Mouse (Mus musculus) ES-E14 (cell line): Measurements from ENCODE around the gene Bcl2l12. TPM values are rescaled to one million over a fixed set of nuclear protein-coding genes. Genes with fewer than 3 reads are reported as not detected.

Experiments used
- DNase-seq: peaks from one replicate; pipeline ENCODE4 v3.0.0-alpha.2; 2013; ENCODE audit warnings: low read depth, low spot score
- H3K27ac ChIP-seq: 2 replicates; pipeline ENCODE4 v1.5.1; 2012; ENCODE audit warnings: low read depth, mild to moderate bottlenecking, low read length, moderate library complexity, mixed read lengths; ENCODE audit not compliant: poor library complexity, insufficient read depth, severe bottlenecking
- H3K36me3 ChIP-seq: 2 replicates; pipeline ENCODE4 v1.6.1; 2012; ENCODE audit warnings: mild to moderate bottlenecking, low read length, moderate library complexity, mixed read lengths; ENCODE audit not compliant: control insufficient read depth, poor library complexity, insufficient read depth, severe bottlenecking
- H3K4me1 ChIP-seq, 2 experiments: fragments of 150-350 bp in 1 of 2; sonication (generic) in 1 of 2; 2 replicates each; pipeline ENCODE4 v1.6.1; 2012; ENCODE audit warnings: low read length in 2 of 2, mild to moderate bottlenecking in 1 of 2, mixed read lengths in 1 of 2; ENCODE audit not compliant: control insufficient read depth in 2 of 2, insufficient read depth in 2 of 2, poor library complexity in 1 of 2
- H3K4me3 ChIP-seq, 2 experiments: fragments of 150-350 bp in 1 of 2; sonication (generic) in 1 of 2; 2 replicates each; pipeline ENCODE4 v1.5.1; 2012; ENCODE audit warnings: low read length in 2 of 2, low read depth in 1 of 2, mild to moderate bottlenecking in 1 of 2, mixed read lengths in 1 of 2; ENCODE audit not compliant: insufficient read depth in 1 of 2, poor library complexity in 1 of 2, severe bottlenecking in 1 of 2
- H3K9ac ChIP-seq: 2 replicates; pipeline ENCODE4 v1.6.1; 2012; ENCODE audit warnings: low read depth, mild to moderate bottlenecking, low read length, mixed read lengths; ENCODE audit not compliant: poor library complexity, insufficient read depth, severe bottlenecking
- H3K9me3 ChIP-seq: fragments of 150-350 bp; sonication (generic); 2 replicates; pipeline ENCODE4 v1.6.1; 2012; ENCODE audit warnings: low read depth, mild to moderate bottlenecking, low read length; ENCODE audit not compliant: control insufficient read depth, insufficient read depth
- CHD2 ChIP-seq: IDR thresholded peaks from 2 replicates; pipeline ENCODE4 v1.6.1; 2014; ENCODE audit warnings: mild to moderate bottlenecking, low read depth, low read length, inconsistent platforms
- HCFC1 ChIP-seq: IDR thresholded peaks from 2 replicates; pipeline ENCODE4 v1.6.1; 2012; ENCODE audit warnings: low read length, inconsistent platforms, borderline replicate concordance; ENCODE audit not compliant: insufficient read depth
- MAFK ChIP-seq: IDR thresholded peaks from 2 replicates; pipeline ENCODE4 v1.6.1; 2014; ENCODE audit warnings: mild to moderate bottlenecking, low read depth, low read length, inconsistent platforms; ENCODE audit not compliant: insufficient read depth
- ZC3H11A ChIP-seq: IDR thresholded peaks from 2 replicates; pipeline ENCODE4 v1.6.1; 2012; ENCODE audit warnings: low read depth, mild to moderate bottlenecking, inconsistent platforms, low read length, borderline replicate concordance
- ZNF384 ChIP-seq: IDR thresholded peaks from 2 replicates; pipeline ENCODE4 v1.6.1; 2012; ENCODE audit warnings: low read depth, low read length, inconsistent platforms
- in situ Hi-C, 2 experiments: fragments of 600-800 bp; cut with MboI; formaldehyde crosslinking; loops; one replicate each; pipeline ENCODE4 v1.15.1; 2025; ENCODE audit warnings: low sequenced_read_pairs in 2 of 2, inconsistent platforms in 1 of 2; ENCODE audit not compliant: unreplicated experiment in 2 of 2
- total RNA-seq: library from RNA; depleted of rRNA; stranded (reverse); fragments of 300-350 nt; gene quantifications from 2 replicates; pipeline ENCODE4 v1.2.3, GENCODE M21; 2012

Bcl2l12 gene
- total RNA-seq, 1 experiment = 13.0 TPM

DNA sequence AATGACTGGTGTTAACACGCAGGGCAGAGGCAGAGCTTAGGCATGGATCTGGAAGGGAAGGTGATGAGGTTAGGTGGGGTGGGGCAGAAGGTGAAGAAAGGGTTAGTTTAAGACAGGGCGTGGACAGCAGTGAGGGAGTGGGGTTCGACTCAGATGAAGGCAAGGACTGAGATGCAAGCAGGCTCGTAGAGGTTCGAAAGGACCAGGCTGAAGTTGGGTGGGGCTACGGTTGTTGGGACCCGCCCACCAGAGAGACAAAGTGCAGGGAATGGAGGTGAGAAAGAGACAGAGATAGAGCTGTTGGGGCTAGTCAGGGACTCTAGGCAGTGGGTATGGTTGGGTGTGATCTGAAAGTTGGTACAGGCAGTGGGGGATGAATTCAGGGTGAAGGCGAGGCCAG is 36.2 kb downstream of the Bcl2l12 start:
- no peak overlapping the region for H3K4me3 ChIP-seq
- TF ChIP-seq HCFC1 = no peak
- TF ChIP-seq MAFK = no peak
- no peak for TF ChIP-seq ZC3H11A
- TF ChIP-seq CHD2 = no peak
- no peak for TF ChIP-seq ZNF384
- in situ Hi-C loops = no loop called here
- H3K27ac ChIP-seq = no peak overlapping the region
- H3K9ac ChIP-seq = no peak overlapping the region
- H3K36me3 ChIP-seq = peaks cover 53% of the 10 kb centered on the region
- DNase-seq = no peak
- H3K9me3 ChIP-seq = no peaks in the 10 kb centered on the region
- peaks cover 2 to 3% of the 10 kb centered on the region in 2 experiments; a peak in 2 of 4 replicates for H3K4me1 ChIP-seq

DNA sequence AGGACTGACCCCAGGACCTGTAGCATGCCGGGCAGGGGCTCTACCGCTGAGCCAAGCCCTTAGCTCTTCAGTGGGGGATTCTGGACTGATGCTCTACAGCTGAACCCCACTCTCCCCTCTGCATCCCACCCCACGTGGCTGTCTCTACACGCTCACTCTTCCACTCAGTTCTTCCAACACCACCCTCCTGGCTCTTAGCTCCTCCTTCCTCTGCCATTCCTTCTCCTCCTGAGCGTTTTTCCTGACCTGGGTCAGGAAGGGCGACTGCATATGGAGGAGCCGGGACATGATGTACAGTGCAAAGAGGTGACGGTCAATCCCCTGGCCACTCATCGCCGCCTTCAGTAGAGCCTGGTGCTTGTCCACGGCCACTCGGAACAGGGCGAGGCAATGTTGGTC is 38.0 kb downstream of the Bcl2l12 start:
- TF ChIP-seq CHD2 (no peak), ZNF384 (no peak), MAFK (no peak), ZC3H11A (no peak), HCFC1 (no peak)
- peaks cover 2 to 3% of the 10 kb centered on the region in 2 experiments; a peak in 2 of 4 replicates for H3K4me1 ChIP-seq
- H3K9ac ChIP-seq = no peak overlapping the region
- peaks cover 46% of the 10 kb centered on the region for H3K36me3 ChIP-seq
- no peak for DNase-seq
- H3K4me3 ChIP-seq = no peak overlapping the region
- no peaks in the 10 kb centered on the region for H3K9me3 ChIP-seq
- in situ Hi-C loops = no loop called here
- H3K27ac ChIP-seq = no peak overlapping the region

DNA sequence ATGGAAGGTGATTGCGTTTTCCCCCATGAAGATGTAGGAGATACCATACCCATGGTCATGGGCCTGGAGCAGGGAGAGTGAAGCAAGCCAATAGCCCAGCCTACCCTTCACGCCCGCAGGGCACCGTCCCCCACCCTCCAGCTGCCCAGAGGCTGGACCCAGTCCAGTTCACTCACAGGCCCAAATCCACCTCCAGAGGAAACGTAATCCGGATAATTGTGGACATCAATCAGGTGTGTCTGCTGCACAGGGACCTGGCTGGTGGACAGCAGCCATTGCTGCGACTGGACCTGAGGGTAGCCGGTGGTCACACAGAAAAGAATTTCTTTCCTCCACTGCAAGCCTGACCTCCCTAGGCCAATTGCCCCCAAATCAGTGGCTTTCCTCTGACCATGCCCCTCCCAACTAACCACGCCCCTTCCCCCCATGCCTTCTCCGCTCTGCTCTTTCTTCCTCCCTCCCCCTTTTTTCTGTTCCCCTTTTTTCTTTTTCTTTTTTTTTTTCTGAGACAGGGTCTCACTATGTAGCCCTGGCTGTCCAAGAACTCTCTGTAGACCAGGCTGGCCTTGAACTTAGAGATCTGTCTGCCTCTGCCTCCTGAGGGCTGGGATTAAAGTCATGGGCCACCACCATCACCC is 38.5 kb downstream of the Bcl2l12 start:
- Histone ChIP-seq H3K4me3 (no peak overlapping the region), H3K9me3 (no peaks in the 10 kb centered on the region), H3K36me3 (peaks cover 41% of the 10 kb centered on the region), H3K4me1 (peaks cover 2 to 3% of the 10 kb centered on the region in 2 experiments; a peak in 2 of 4 replicates), H3K9ac (no peak overlapping the region), H3K27ac (no peak overlapping the region)
- in situ Hi-C loops = no loop called here
- TF ChIP-seq MAFK (no peak), ZNF384 (no peak), CHD2 (no peak), ZC3H11A (no peak), HCFC1 (no peak)
- no peak for DNase-seq

DNA sequence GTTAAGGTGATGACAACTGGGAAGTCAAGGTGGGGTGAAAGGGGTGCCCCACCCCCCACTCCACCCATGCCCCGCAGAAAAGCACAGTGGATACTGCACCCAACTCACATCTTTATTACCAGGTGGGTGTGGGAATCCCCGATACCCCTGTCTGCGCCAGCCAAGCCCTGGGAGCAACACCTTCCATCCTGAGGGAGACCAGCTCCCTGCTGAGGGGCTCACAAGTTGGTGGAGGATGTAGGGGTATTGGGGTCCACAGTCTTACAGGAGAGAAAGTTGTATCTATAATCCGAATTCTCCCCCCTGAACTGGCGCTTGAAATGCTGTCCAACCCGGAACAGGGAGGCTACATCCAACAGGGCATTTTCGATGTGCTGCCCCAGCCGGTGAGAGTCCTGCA is 39.2 kb downstream of the Bcl2l12 start:
- no peaks in the 10 kb centered on the region for H3K9me3 ChIP-seq
- no peak overlapping the region for H3K4me3 ChIP-seq
- no peak overlapping the region for H3K9ac ChIP-seq
- no peak overlapping the region for H3K27ac ChIP-seq
- H3K4me1 ChIP-seq = peaks cover 2 to 3% of the 10 kb centered on the region in 2 experiments; a peak in 2 of 4 replicates
- H3K36me3 ChIP-seq = peaks cover 38% of the 10 kb centered on the region; the same call in 1 of the 2 replicates
- no peak for TF ChIP-seq HCFC1
- TF ChIP-seq ZNF384 = no peak
- no peak for TF ChIP-seq MAFK
- TF ChIP-seq CHD2 = no peak
- TF ChIP-seq ZC3H11A = no peak
- DNase-seq = no peak
- in situ Hi-C loops = no loop called here
